Mouse (Mus musculus) inflammation-experienced regulatory T-cells (primary cell): Measurements from ENCODE around the gene Stn1. TPM values are rescaled to one million over a fixed set of nuclear protein-coding genes. Genes with fewer than 3 reads are reported as not detected.

Experiments
- polyA plus RNA-seq, 2 experiments: library from polyadenylated mRNA; unstranded; fragments of 100-300 nt; shearing (Covaris generic); gene quantifications; one replicate each; pipeline ENCODE4 v1.2.1; 2017

Gene Stn1
- 10 to 100 TPM; 31.7 to 37.0 TPM for polyA plus RNA-seq

DNA sequence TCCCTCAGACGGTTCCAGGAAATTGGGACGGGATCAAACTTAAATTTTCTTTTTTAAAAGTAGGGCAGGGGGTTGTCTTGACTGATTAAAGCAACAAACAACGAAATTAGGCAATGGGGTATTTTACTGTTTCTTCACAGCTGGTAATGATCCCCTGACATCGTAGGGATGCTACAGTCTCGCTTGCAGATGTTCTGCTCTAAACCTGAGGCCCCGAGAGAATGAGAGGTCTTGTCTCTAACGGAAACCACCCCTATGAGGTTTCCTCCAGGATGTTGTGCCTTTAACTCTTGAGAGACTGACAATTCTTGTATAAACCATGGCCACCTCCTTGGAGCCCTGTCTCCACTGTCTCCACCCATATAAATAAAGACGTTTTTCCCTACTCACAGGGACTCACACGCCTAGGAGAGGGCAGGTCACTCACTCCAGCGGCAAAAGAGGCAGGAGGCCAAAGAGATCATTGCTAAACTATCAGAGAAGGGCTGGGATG, at the start of gene Stn1:
Stn1 (minus strand) TSS at position 208 of the 493 bp plus-strand sequence.

DNA sequence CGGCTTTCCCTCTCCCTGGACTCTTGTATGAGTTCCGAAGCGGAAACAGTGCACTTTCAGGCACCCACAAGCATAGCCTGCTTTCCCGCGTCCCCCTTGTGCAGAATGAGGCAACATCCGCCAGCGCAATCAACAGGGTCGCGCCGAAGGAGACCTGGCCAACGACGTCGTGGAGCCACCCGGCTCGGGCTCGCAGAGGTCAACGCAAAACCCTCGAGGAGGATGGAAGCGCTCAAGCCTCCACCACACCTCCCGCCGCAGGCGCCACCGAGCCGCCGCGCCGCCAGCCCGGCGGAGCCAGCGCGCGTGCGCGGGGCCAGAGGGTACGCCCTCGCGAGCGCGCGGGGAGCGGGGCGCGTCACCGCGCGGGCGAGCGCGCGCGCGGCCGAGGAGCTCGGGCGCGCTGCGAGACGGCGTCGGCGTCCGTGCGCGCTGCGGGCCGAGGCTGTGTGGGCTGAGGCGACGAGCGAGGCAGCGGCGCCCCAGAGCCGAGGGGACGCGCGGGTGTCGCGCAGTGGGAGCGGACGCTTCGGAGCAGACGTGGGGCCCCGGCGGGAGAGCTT, 42.0 kb upstream of the Stn1 start, which contains the start of gene Slk:
Slk (plus strand) TSS at position 454 of the 563 bp plus-strand sequence.

DNA sequence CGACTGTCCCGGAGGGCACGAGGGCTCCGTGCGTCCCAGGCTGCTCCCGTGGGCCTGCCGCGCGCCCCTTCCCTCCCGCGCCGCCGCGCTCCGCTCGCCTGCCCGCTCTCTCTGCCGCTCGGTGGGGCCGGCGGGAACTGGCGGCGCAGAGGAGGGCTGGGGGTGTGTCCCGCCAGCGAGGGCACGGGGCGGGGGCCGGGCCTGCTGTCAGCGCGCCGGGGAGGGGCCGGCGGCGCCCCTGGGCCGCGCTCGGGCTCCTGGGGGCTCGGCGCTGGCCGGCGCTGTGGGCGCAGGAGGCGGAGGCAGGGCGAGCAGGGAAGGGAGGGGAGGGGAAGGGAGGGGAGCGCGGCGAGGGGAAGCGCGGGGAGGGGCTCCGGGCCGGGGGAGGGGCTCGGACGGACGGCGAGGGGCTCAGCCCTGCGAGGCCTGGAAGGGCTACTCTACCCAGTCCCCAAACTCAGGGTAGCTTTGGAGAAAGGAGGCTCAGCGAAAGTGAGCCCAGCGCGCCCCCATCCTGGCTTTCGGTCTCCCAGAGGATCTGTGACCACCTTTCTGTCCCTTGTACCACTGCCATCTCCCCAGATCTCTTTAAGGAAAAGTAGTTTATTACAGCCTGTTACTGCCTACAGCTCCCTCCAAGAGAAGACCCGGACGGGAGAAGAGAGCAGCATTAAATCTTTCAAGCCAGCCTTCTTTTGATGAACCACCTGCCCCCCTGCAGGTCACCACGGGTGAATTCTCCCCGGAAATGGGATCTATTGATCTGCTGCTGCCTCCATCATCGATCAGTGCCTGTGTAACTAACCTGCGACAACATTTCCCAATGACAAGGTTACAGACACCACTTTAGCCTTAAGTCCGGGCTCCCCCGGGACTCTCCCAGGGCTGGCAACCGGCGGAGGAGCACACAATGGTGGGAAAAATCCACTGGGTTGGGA, 72.7 kb downstream of the Stn1 start, which contains the start of gene Sh3pxd2a:
Sh3pxd2a (minus strand) TSS at position 98 of the 938 bp plus-strand sequence.

Other genes starting within 250 kb of the Stn1 start
- 1 to 10 TPM; 1.9 to 2.3 TPM for gene Sh3pxd2a, start 73.1 kb downstream of the Stn1 start, polyA plus RNA-seq
- 10 to 100 TPM; 59.3 to 65.1 TPM for gene Slk, start 42.2 kb upstream of the Stn1 start, polyA plus RNA-seq
- 1 to 10 TPM in 1 of 2 experiments, not detected in 1; 1.6 TPM for gene Col17a1, start 154.6 kb upstream of the Stn1 start, polyA plus RNA-seq
- 100 to 1,000 TPM; 156 to 157 TPM for gene Sfr1, start 194.2 kb upstream of the Stn1 start, polyA plus RNA-seq